Mouse (Mus musculus): Measurements from ENCODE around the gene Snx19. TPM values are rescaled to one million over a fixed set of nuclear protein-coding genes. Genes with fewer than 3 reads are reported as not detected.

Gene Snx19
- 37.6 TPM for polyA plus RNA-seq (2017; shearing (Covaris generic))

DNA sequence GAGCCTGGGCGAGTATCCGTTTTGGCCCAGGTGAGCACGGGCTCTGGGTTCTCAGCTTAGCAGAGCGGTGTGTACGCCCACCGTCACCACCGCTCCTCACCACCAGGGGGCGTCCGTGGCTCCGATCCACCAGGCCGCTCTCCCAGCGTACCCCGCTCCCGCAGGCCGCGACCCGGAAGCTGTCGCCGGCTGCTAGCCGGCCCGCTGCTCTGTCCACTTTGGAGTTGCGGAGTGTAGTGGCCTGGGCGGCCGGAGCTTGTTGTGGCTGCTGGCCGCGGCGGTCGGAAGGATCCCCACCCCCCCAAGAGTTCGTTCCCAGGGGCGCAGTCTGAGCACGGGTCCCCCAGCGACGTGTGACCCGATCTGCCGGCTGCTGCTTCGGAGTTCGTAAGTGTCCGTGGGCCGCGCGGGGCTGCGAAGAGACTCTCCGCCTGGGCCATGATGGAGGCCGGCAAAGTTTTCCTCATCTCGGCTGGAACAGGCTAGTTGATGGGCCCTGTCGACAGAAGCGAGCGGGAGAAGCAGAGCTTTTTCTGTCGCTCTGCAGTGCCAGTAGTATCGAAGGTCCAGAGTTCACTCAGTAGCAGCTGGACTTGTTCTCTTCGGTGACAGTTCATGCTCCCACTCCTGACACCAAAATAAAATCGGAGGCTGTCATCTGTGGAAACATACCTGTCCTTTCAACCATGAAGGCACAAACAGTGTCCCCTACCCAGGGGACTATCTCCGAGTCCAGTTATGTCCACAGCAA is at the start of gene Snx19:
TSS of gene Snx19 (plus strand) at position 227 of the 751 bp plus-strand sequence.

